Mouse (Mus musculus): ENCODE data around the gene Hcrt.

- TF ChIP-seq CTCF (IDR thresholded peaks at IDR 0.05; ENCODE audit: borderline replicate concordance, extremely low read depth, insufficient read depth, insufficient read length) (no peak), POLR2A (IDR thresholded peaks at IDR 0.05; ENCODE audit: borderline replicate concordance, extremely low read depth, insufficient read depth, insufficient read length, poor library complexity, severe bottlenecking) (no peak)
Observed at GRCm38 (mm10) chr11:100752294-100752693, 10.4 kb downstream of the Hcrt start.
